In genomic region chr12:70326393-70326792, GRCm38 (mm10) we compare ENCODE assay signal across 18 mouse cellular contexts. TPM values are rescaled to one million over a fixed set of nuclear protein-coding genes. Genes with fewer than 3 reads are reported as not detected.
A peak's percentile ranks its signal among the peaks of the same experiment; 100 is the strongest.
DNase-seq lines count a peak whose midpoint lies in the region; ATAC-seq and TF ChIP-seq lines count a peak whose summit lies in the region.
"Had no signal": no experiment of that assay in that cellular context is flagged by ENCODE, and none has a peak within 500 bp of the region (broad histone marks: within the 10 kb centered on the region; RNA-seq: fewer than 3 reads in every experiment).

No protein-coding gene starts in this region.

- no peaks in the 10 kb centered on the region for H3K9me3 ChIP-seq in forebrain, embryonic 13.5 days (replicated peaks)
- no peaks in the 10 kb centered on the region for H3K9me3 ChIP-seq in forebrain, embryonic 12.5 days
- no peaks in the 10 kb centered on the region for H3K9me3 ChIP-seq in midbrain, embryonic 13.5 days
- H3K9me3 ChIP-seq: embryonic facial prominence, embryonic 13.5 days; heart, embryonic 15.5 days; hindbrain, embryonic 15.5 days had no signal

- H3K4me2 ChIP-seq in forebrain, embryonic 13.5 days = no peak overlapping the region
- H3K4me2 ChIP-seq in forebrain, embryonic 12.5 days = no peak overlapping the region
- no peak overlapping the region for H3K4me2 ChIP-seq in midbrain, embryonic 13.5 days (replicated peaks)
- H3K4me2 ChIP-seq: embryonic facial prominence, embryonic 13.5 days; heart, embryonic 11.5 days; heart, embryonic 15.5 days; hindbrain, embryonic 15.5 days had no signal

- H3K27ac ChIP-seq in forebrain, embryonic 13.5 days = no peak overlapping the region
- no peak overlapping the region for H3K27ac ChIP-seq in forebrain, embryonic 12.5 days
- peak overlapping the region; percentile 56; the same call in 1 of the 2 replicates for H3K27ac ChIP-seq in layer of hippocampus, adult 2 months
- H3K27ac ChIP-seq in midbrain, embryonic 13.5 days = no peak overlapping the region
- H3K27ac ChIP-seq: embryonic facial prominence, embryonic 13.5 days; heart, adult 2 months; heart, embryonic 15.5 days had no signal

- 19% methylated on average over 2 of the region's 2 CpGs for WGBS in forebrain, embryonic 13.5 days
- 14% methylated on average over 2 of the region's 2 CpGs for WGBS in forebrain, embryonic 12.5 days
- 18% methylated on average over 2 of the region's 2 CpGs for WGBS in midbrain, embryonic 13.5 days
- 51% methylated on average over 2 of the region's 2 CpGs for WGBS in lung, adult 2 months

- peak; percentile 48; the same call in 1 of the 2 replicates for ATAC-seq in forebrain, embryonic 13.5 days
- no peak for ATAC-seq in forebrain, embryonic 12.5 days (ENCODE audit: low FRiP score)
- peak; percentile 50; the same call in 1 of the 2 replicates for ATAC-seq in midbrain, embryonic 13.5 days
- ATAC-seq: forebrain, embryonic 16.5 days had no signal

- no peak for DNase-seq in layer of hippocampus, adult 2 months (ENCODE audit: low spot score in 2 of 2)
- DNase-seq in layer of hippocampus, adult 9-11 months = no peak
- DNase-seq in brain, embryonic 14.5 days (ENCODE audit: low read depth) = peak; percentile 73
- no peak for DNase-seq in lung, adult 2 months
- no peak for DNase-seq in spleen, postnatal 4 days (ENCODE audit: low spot score in 2 of 2)
- DNase-seq: gastrocnemius, postnatal 10 days; heart, adult 2 months; heart, postnatal 14 days had no signal

- no peaks in the 10 kb centered on the region for H3K4me1 ChIP-seq in forebrain, embryonic 13.5 days
- peaks cover 8% of the 10 kb centered on the region; the same call in 1 of the 2 replicates for H3K4me1 ChIP-seq in forebrain, embryonic 12.5 days
- H3K4me1 ChIP-seq in midbrain, embryonic 13.5 days (replicated peaks) = peaks cover 19% of the 10 kb centered on the region; the same call in 1 of the 2 replicates
- H3K4me1 ChIP-seq in lung, adult 2 months (ENCODE audit: control insufficient read depth, insufficient read depth, low read length) = no peaks in the 10 kb centered on the region

- no peak for TF ChIP-seq CTCF in layer of hippocampus, adult 2 months (conservative IDR thresholded peaks at IDR 0.05)
- no peak for TF ChIP-seq CTCF in brain, embryonic 14.5 days (IDR thresholded peaks at IDR 0.05; ENCODE audit: borderline replicate concordance, extremely low read depth, insufficient read depth, insufficient read length)
- TF ChIP-seq CTCF in lung, adult 2 months (IDR thresholded peaks at IDR 0.05; ENCODE audit: insufficient read depth, low read length) = no peak

- H3K9ac ChIP-seq in forebrain, embryonic 13.5 days = no peak overlapping the region
- no peak overlapping the region for H3K9ac ChIP-seq in forebrain, embryonic 12.5 days
- no peak overlapping the region for H3K9ac ChIP-seq in midbrain, embryonic 13.5 days (replicated peaks)
- H3K9ac ChIP-seq: embryonic facial prominence, embryonic 13.5 days; heart, embryonic 15.5 days; hindbrain, embryonic 15.5 days had no signal

- H3K4me3 ChIP-seq in forebrain, embryonic 13.5 days = no peak overlapping the region
- H3K4me3 ChIP-seq in forebrain, embryonic 12.5 days (replicated peaks) = no peak overlapping the region
- H3K4me3 ChIP-seq in layer of hippocampus, adult 2 months = no peak overlapping the region
- no peak overlapping the region for H3K4me3 ChIP-seq in midbrain, embryonic 13.5 days (replicated peaks)
- no peak overlapping the region for H3K4me3 ChIP-seq in lung, adult 2 months (replicated peaks; ENCODE audit: extremely low read depth, low read depth, low read length)
- H3K4me3 ChIP-seq: embryonic facial prominence, embryonic 13.5 days; heart, adult 2 months; heart, embryonic 15.5 days; hindbrain, embryonic 15.5 days had no signal

- TF ChIP-seq POLR2A in brain, embryonic 14.5 days (IDR thresholded peaks at IDR 0.05; ENCODE audit: borderline replicate concordance, extremely low read depth, insufficient read depth, insufficient read length, poor library complexity, severe bottlenecking) = no peak
- TF ChIP-seq POLR2A in lung, adult 2 months (IDR thresholded peaks at IDR 0.05; ENCODE audit: borderline replicate concordance, extremely low read depth, low read depth, low read length) = no peak

- no peaks in the 10 kb centered on the region for H3K36me3 ChIP-seq in forebrain, embryonic 13.5 days (ENCODE audit: poor library complexity, severe bottlenecking)
- no peaks in the 10 kb centered on the region for H3K36me3 ChIP-seq in forebrain, embryonic 12.5 days (replicated peaks)
- H3K36me3 ChIP-seq in midbrain, embryonic 13.5 days = no peaks in the 10 kb centered on the region; the same call in 1 of the 2 replicates
- H3K36me3 ChIP-seq: embryonic facial prominence, embryonic 13.5 days; heart, embryonic 15.5 days; hindbrain, embryonic 15.5 days had no signal

- H3K27me3 ChIP-seq in forebrain, embryonic 13.5 days = no peaks in the 10 kb centered on the region
- H3K27me3 ChIP-seq in forebrain, embryonic 12.5 days = no peaks in the 10 kb centered on the region
- no peaks in the 10 kb centered on the region for H3K27me3 ChIP-seq in midbrain, embryonic 13.5 days
- H3K27me3 ChIP-seq: embryonic facial prominence, embryonic 13.5 days; heart, embryonic 15.5 days; hindbrain, embryonic 15.5 days had no signal

RNA-seq across cellular contexts. Expression of gene Trim9, which starts 21.0 kb away (rescaled TPM):
- polyA plus RNA-seq in forebrain, embryonic 13.5 days (2015; fragmentation: Nextera tagmentation; extraction: Ambion mirVana) = 21.7 and 26.8 TPM in 2 replicates
- polyA plus RNA-seq in forebrain, embryonic 12.5 days (2016; fragmentation: Nextera tagmentation; extraction: Ambion mirVana) = 17.5 and 18.1 TPM in 2 replicates
- total RNA-seq in layer of hippocampus, adult 2 months (2021) = 100 to 1,000 TPM; 306 to 310 TPM
- 57.3 and 85.7 TPM in 2 replicates for polyA plus RNA-seq in brain, embryonic 14.5 days (2012; rRNA removed)
- 56.2 and 61.8 TPM in 2 replicates for polyA plus RNA-seq in midbrain, embryonic 13.5 days (2015; fragmentation: Nextera tagmentation; extraction: Ambion mirVana)
- 0.06 and 0.28 TPM in 2 replicates for polyA plus RNA-seq in lung, adult 2 months (2012; rRNA removed)
- total RNA-seq: MEL had no signal
- polyA plus RNA-seq: C2C12 had no signal

Comparison
In these comparisons a context has a peak if more than half of its experiments do, and no peak if none do; other contexts are left out.
1. RNA of gene Trim9, which starts 21.0 kb away (polyA plus RNA-seq): 57.3 to 85.7 TPM in brain, embryonic 14.5 days, 56.2 to 61.8 TPM in midbrain, embryonic 13.5 days, 21.7 to 26.8 TPM in forebrain, embryonic 13.5 days and 17.5 to 18.1 TPM in forebrain, embryonic 12.5 days; 0.06 to 0.28 TPM in lung, adult 2 months; every median in the first group is over 10 times any median in the second.